Mouse (Mus musculus) MN1 (cell line): ENCODE measurements around the gene Abcc1.

Experiments used
- DNase-seq: peaks from one replicate; pipeline ENCODE4 v3.0.0-alpha.2; 2016; ENCODE audit warnings: low spot score

The Abcc1 gene

GRCm38 (mm10) chr16:14361362-14362098 is at the start of gene Abcc1:
Abcc1 (plus strand) TSS chr16:14361558.
- peak; percentile 83 for DNase-seq

GRCm38 (mm10) chr16:14312914-14313313 is 48.4 kb upstream of the Abcc1 start:
- DNase-seq, result no peak

GRCm38 (mm10) chr16:14316884-14317876 is 44.2 kb upstream of the Abcc1 start, which contains the start of gene Fopnl:
Fopnl (minus strand) TSS chr16:14317405.
- DNase-seq, result peak; percentile 97

GRCm38 (mm10) chr16:14319681-14320080 is 41.7 kb upstream of the Abcc1 start:
- no peak for DNase-seq

GRCm38 (mm10) chr16:14320494-14320893 is 40.9 kb upstream of the Abcc1 start:
- no peak for DNase-seq

- DNase-seq, result no peak
These were observed 33.2 kb upstream of the Abcc1 start for GRCm38 (mm10) chr16:14328156-14328555.

- no peak for DNase-seq
These were observed 16.4 kb upstream of the Abcc1 start for GRCm38 (mm10) chr16:14344967-14345366.

- DNase-seq, result no peak
These were observed 9.8 kb upstream of the Abcc1 start for GRCm38 (mm10) chr16:14351571-14351970.

GRCm38 (mm10) chr16:14352234-14352633 is 9.1 kb upstream of the Abcc1 start:
- no peak for DNase-seq

- DNase-seq, result no peak
These were observed 8.7 kb upstream of the Abcc1 start for GRCm38 (mm10) chr16:14352663-14353062.

- no peak for DNase-seq
These were observed 3.5 kb upstream of the Abcc1 start for GRCm38 (mm10) chr16:14357859-14358258.

GRCm38 (mm10) chr16:14358531-14358930 is 2.8 kb upstream of the Abcc1 start:
- no peak for DNase-seq

GRCm38 (mm10) chr16:14360931-14361330 is 427 bp upstream of the Abcc1 start:
- peak; percentile 47 for DNase-seq

- peak; percentile 45 for DNase-seq
These were observed 902 bp downstream of the Abcc1 start for GRCm38 (mm10) chr16:14362099-14362820.

GRCm38 (mm10) chr16:14363496-14363895 is 2.1 kb downstream of the Abcc1 start:
- DNase-seq, result no peak

GRCm38 (mm10) chr16:14364066-14364465 is 2.7 kb downstream of the Abcc1 start:
- no peak for DNase-seq

GRCm38 (mm10) chr16:14365457-14365856 is 4.1 kb downstream of the Abcc1 start:
- DNase-seq, result no peak

- DNase-seq, result no peak
These were observed 4.7 kb downstream of the Abcc1 start for GRCm38 (mm10) chr16:14366017-14366416.

- no peak for DNase-seq
These were observed 10.0 kb downstream of the Abcc1 start for GRCm38 (mm10) chr16:14371367-14371766.

- DNase-seq, result no peak
These were observed 11.0 kb downstream of the Abcc1 start for GRCm38 (mm10) chr16:14372382-14372781.

GRCm38 (mm10) chr16:14372817-14373301 is 11.5 kb downstream of the Abcc1 start:
- no peak for DNase-seq

GRCm38 (mm10) chr16:14375942-14376341 is 14.6 kb downstream of the Abcc1 start:
- DNase-seq, result no peak
